Mouse (Mus musculus): Measurements from ENCODE around the gene Fgf5. TPM values are rescaled to one million over a fixed set of nuclear protein-coding genes. Genes with fewer than 3 reads are reported as not detected.

The Fgf5 gene
- 0.63 TPM for polyA plus RNA-seq (2012; fragmentation: generic; extraction: Trizol)
- long read RNA-seq, experiment 1, result 0 reads
- long read RNA-seq, experiment 2, partial matches to known transcripts, result 0 of 4 reads
- long read RNA-seq, experiment 2, other reads (novel, unspliced or antisense), result 0 of 4 reads

DNA sequence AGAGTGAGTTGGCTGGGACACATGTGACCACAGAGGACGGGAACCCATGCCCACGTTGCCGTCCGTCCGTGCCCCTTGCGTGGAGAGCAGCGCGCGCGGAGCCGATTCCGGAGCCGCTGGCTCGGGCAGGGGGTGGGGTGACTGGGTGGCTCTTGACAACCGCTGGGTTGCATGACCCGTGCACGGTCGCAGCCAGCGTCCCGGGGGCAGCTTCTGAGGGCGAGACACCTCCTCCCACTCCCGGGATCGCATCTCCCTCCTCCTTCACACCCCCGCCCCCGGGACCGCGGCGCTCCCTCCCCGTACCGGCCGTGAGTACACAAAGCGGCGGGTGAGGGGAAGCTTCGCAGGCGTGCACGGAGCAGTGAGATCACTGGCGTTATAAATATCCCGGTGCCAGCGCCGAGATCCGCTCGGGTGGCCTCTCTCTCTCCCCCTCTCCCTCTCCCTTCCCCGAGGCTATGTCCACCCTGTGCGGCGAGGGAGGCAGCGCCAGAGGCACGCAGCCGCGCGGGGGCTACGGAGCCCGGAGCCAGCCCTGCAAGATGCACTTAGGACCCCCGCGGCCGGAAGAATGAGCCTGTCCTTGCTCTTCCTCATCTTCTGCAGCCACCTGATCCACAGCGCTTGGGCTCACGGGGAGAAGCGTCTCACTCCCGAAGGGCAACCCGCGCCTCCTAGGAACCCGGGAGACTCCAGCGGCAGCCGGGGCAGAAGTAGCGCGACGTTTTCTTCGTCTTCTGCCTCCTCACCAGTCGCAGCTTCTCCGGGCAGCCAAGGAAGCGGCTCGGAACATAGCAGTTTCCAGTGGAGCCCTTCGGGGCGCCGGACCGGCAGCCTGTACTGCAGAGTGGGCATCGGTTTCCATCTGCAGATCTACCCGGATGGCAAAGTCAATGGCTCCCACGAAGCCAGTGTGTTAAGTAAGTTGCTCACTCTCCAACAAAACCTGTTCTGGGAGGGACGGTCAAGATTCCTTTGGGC lies at the start of gene Fgf5:
TSS of gene Fgf5 (plus strand) at position 347 of the 984 bp plus-strand sequence.
- TF ChIP-seq MYOG (IDR thresholded peaks at IDR 0.05; ENCODE audit: control insufficient read depth, extremely low read depth, insufficient read length) (no peak), CTCF (IDR thresholded peaks at IDR 0.05; ENCODE audit: control insufficient read depth, insufficient read depth, insufficient read length) (no peak), MAX (IDR thresholded peaks at IDR 0.05) (no peak)

DNA sequence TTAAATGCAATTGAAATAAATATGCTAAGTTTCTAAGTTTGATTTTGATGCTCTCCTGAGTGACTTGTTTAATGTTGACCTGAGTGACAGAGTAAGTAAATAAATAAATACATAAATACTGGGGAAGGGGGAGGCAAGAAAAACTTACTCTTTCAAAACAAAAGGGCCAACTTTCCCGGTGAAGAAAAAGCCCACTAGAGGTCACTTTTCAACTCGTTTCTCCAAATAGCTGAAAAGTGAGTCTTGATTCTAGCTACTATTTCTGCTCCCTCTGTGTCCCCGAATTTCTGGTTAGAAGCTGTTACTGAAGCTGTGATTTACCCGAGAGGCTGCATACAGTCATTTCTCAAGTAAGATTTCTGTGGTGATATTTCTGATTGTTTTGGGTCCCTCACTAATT lies 41.5 kb upstream of the Fgf5 start:
- Histone ChIP-seq H3K27me3 (ENCODE audit: control insufficient read depth, insufficient read depth, insufficient read length) (no peaks in the 10 kb centered on the region), H3K4me3 (ENCODE audit: insufficient read depth, poor library complexity, severe bottlenecking) (no peak overlapping the region), H3ac (ENCODE audit: control insufficient read depth, insufficient read length, low read depth) (no peak overlapping the region), H3K79me3 (ENCODE audit: low read depth) (no peaks in the 10 kb centered on the region), H3K79me2 (ENCODE audit: control insufficient read depth, insufficient read depth) (no peaks in the 10 kb centered on the region), H3K36me3 (ENCODE audit: control insufficient read depth, insufficient read depth) (no peaks in the 10 kb centered on the region)
- TF ChIP-seq MYOD1 (IDR thresholded peaks at IDR 0.05; ENCODE audit: control insufficient read depth, insufficient read length, low read depth), result no peak
- TF ChIP-seq MYOG (IDR thresholded peaks at IDR 0.05; ENCODE audit: control insufficient read depth, extremely low read depth, insufficient read length), result no peak
- TF ChIP-seq CEBPB (IDR thresholded peaks at IDR 0.05; ENCODE audit: low read depth), result no peak
- TF ChIP-seq MAX (IDR thresholded peaks at IDR 0.05), result no peak
- no peak for TF ChIP-seq CTCF (IDR thresholded peaks at IDR 0.05; ENCODE audit: control insufficient read depth, insufficient read depth, insufficient read length)
- no peak for TF ChIP-seq USF1 (IDR thresholded peaks at IDR 0.05; ENCODE audit: low read depth)
- TF ChIP-seq FOSL1 (IDR thresholded peaks at IDR 0.05; ENCODE audit: insufficient read depth, low read length, poor library complexity, severe bottlenecking), result no peak

More for the DNA sequence above, at the start of gene Fgf5:
- Histone ChIP-seq H3K27me3 (ENCODE audit: control insufficient read depth, insufficient read depth, insufficient read length) (no peaks in the 10 kb centered on the region), H3K36me3 (ENCODE audit: control insufficient read depth, insufficient read depth) (no peaks in the 10 kb centered on the region), H3K79me2 (ENCODE audit: control insufficient read depth, insufficient read depth) (no peaks in the 10 kb centered on the region), H3ac (ENCODE audit: control insufficient read depth, insufficient read length, low read depth) (peak within 1 kb of the TSS; percentile 69), H3K79me3 (ENCODE audit: low read depth) (no peaks in the 10 kb centered on the region), H3K4me3 (ENCODE audit: insufficient read depth, poor library complexity, severe bottlenecking) (no peak within 1 kb of the TSS)

DNA sequence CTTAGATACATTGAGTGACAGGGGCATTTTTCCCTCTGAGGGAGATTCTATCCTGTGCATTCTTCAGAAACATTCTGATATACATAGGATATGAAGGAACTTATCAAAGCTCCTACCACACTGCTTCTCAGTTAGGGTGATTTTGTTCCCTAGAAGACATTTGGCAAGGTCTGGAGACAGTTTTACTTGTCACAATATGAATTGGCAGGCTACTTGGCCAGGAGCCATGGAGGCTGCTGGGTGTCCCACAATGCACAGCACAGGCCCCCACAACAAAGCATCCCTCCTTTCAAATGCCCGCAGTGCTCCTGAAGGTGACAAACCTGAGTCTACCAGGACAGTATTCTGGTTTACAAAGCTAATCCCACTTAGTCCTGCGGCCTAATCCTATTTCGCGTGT lies 32.0 kb upstream of the Fgf5 start:
- no peaks in the 10 kb centered on the region for H3K79me3 ChIP-seq (ENCODE audit: low read depth)
- TF ChIP-seq USF1 (IDR thresholded peaks at IDR 0.05; ENCODE audit: low read depth) (no peak), MYOD1 (IDR thresholded peaks at IDR 0.05; ENCODE audit: control insufficient read depth, insufficient read length, low read depth) (no peak), MYOG (IDR thresholded peaks at IDR 0.05; ENCODE audit: control insufficient read depth, extremely low read depth, insufficient read length) (no peak), CEBPB (IDR thresholded peaks at IDR 0.05; ENCODE audit: low read depth) (no peak)

DNA sequence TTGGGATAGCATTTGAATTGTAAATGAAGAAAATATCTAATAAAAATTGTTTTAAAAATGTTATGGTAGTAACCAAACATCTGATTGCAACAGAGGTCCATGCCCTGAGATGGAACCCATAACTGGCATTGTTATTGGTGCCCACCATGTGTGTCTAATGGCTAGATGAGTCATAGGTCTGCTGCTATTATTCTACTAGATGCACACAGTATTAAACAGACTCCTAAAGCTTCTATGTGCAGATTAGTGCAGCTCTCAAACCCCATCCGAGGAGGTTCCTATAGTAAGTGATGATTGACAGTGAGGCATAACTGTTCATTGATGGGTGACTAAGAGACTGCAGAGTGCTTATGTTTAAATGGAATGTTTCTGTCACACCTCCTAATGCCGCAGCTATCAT lies 27.3 kb upstream of the Fgf5 start:
- no peak for TF ChIP-seq MAX (IDR thresholded peaks at IDR 0.05)
- TF ChIP-seq USF1 (IDR thresholded peaks at IDR 0.05; ENCODE audit: low read depth), result no peak
- no peak for TF ChIP-seq MYOG (IDR thresholded peaks at IDR 0.05; ENCODE audit: control insufficient read depth, extremely low read depth, insufficient read length)
- no peak for TF ChIP-seq CEBPB (IDR thresholded peaks at IDR 0.05; ENCODE audit: low read depth)
- TF ChIP-seq FOSL1 (IDR thresholded peaks at IDR 0.05; ENCODE audit: insufficient read depth, low read length, poor library complexity, severe bottlenecking), result no peak
- TF ChIP-seq MYOD1 (IDR thresholded peaks at IDR 0.05; ENCODE audit: control insufficient read depth, insufficient read length, low read depth), result no peak
- no peak for TF ChIP-seq CTCF (IDR thresholded peaks at IDR 0.05; ENCODE audit: control insufficient read depth, insufficient read depth, insufficient read length)
- Histone ChIP-seq H3K36me3 (ENCODE audit: control insufficient read depth, insufficient read depth) (no peaks in the 10 kb centered on the region), H3K4me3 (ENCODE audit: insufficient read depth, poor library complexity, severe bottlenecking) (no peak overlapping the region), H3K79me2 (ENCODE audit: control insufficient read depth, insufficient read depth) (no peaks in the 10 kb centered on the region), H3K79me3 (ENCODE audit: low read depth) (no peaks in the 10 kb centered on the region), H3ac (ENCODE audit: control insufficient read depth, insufficient read length, low read depth) (no peak overlapping the region), H3K27me3 (ENCODE audit: control insufficient read depth, insufficient read depth, insufficient read length) (no peaks in the 10 kb centered on the region)

More for the DNA sequence above, 32.0 kb upstream of the Fgf5 start:
- H3K36me3 ChIP-seq (ENCODE audit: control insufficient read depth, insufficient read depth), result no peaks in the 10 kb centered on the region
- H3K4me3 ChIP-seq (ENCODE audit: insufficient read depth, poor library complexity, severe bottlenecking), result no peak overlapping the region
- H3K27me3 ChIP-seq (ENCODE audit: control insufficient read depth, insufficient read depth, insufficient read length), result no peaks in the 10 kb centered on the region
- no peak overlapping the region for H3ac ChIP-seq (ENCODE audit: control insufficient read depth, insufficient read length, low read depth)
- H3K79me2 ChIP-seq (ENCODE audit: control insufficient read depth, insufficient read depth), result no peaks in the 10 kb centered on the region

- no peaks in the 10 kb centered on the region for H3K79me2 ChIP-seq (ENCODE audit: control insufficient read depth, insufficient read depth)
- H3ac ChIP-seq (ENCODE audit: control insufficient read depth, insufficient read length, low read depth), result no peak overlapping the region
- H3K4me3 ChIP-seq (ENCODE audit: insufficient read depth, poor library complexity, severe bottlenecking), result no peak overlapping the region
- H3K27me3 ChIP-seq (ENCODE audit: control insufficient read depth, insufficient read depth, insufficient read length), result no peaks in the 10 kb centered on the region
- no peaks in the 10 kb centered on the region for H3K36me3 ChIP-seq (ENCODE audit: control insufficient read depth, insufficient read depth)
- H3K79me3 ChIP-seq (ENCODE audit: low read depth), result no peaks in the 10 kb centered on the region
- no peak for TF ChIP-seq FOSL1 (IDR thresholded peaks at IDR 0.05; ENCODE audit: insufficient read depth, low read length, poor library complexity, severe bottlenecking)
- TF ChIP-seq CEBPB (IDR thresholded peaks at IDR 0.05; ENCODE audit: low read depth), result no peak
- TF ChIP-seq MYOG (IDR thresholded peaks at IDR 0.05; ENCODE audit: control insufficient read depth, extremely low read depth, insufficient read length), result no peak
- TF ChIP-seq USF1 (IDR thresholded peaks at IDR 0.05; ENCODE audit: low read depth), result no peak
- no peak for TF ChIP-seq CTCF (IDR thresholded peaks at IDR 0.05; ENCODE audit: control insufficient read depth, insufficient read depth, insufficient read length)
- no peak for TF ChIP-seq MAX (IDR thresholded peaks at IDR 0.05)
- TF ChIP-seq MYOD1 (IDR thresholded peaks at IDR 0.05; ENCODE audit: control insufficient read depth, insufficient read length, low read depth), result no peak
Observed at GRCm38 (mm10) chr5:98229456-98229855, 24.5 kb upstream of the Fgf5 start.
